Mouse (Mus musculus): Measurements from ENCODE around the gene Grb2. TPM values are rescaled to one million over a fixed set of nuclear protein-coding genes. Genes with fewer than 3 reads are reported as not detected.

The Grb2 gene
- polyA plus RNA-seq, 1 experiment from 2014 or later, result 40.4 TPM

- H3K9me3 ChIP-seq (ENCODE audit: low read length), result no peaks in the 10 kb centered on the region
- no peak overlapping the region for H3K9ac ChIP-seq (replicated peaks)
- no peak overlapping the region for H3K4me3 ChIP-seq (ENCODE audit: low read depth, low read length)
- no peaks in the 10 kb centered on the region for H3K36me3 ChIP-seq (replicated peaks; ENCODE audit: insufficient read depth, low read length)
- H3K4me1 ChIP-seq (ENCODE audit: insufficient read depth), result peaks cover 24% of the 10 kb centered on the region
- H3K4me2 ChIP-seq (ENCODE audit: low read depth, low read length), result 0 out of 2 replicates have a peak overlapping the region, but pooled peaks have one; percentile 27
- 50% methylated on average over 15 of the region's 15 CpGs for WGBS (ENCODE audit: insufficient replicate concordance)
- DNase-seq, result peak; percentile 49
- H3K27ac ChIP-seq (ENCODE audit: low read depth), result peak overlapping the region; percentile 60; the same call in 1 of the 2 replicates
- TF ChIP-seq CTCF (IDR thresholded peaks at IDR 0.05; ENCODE audit: low read depth) (no peak), EP300 (IDR thresholded peaks at IDR 0.05; ENCODE audit: low read depth) (no peak)
- ATAC-seq, result no peak
- no peaks in the 10 kb centered on the region for H3K27me3 ChIP-seq (ENCODE audit: insufficient read depth, low read length)
Observed at GRCm38 (mm10) chr11:115716410-115717338, 8.3 kb upstream of the Grb2 start.

DNA sequence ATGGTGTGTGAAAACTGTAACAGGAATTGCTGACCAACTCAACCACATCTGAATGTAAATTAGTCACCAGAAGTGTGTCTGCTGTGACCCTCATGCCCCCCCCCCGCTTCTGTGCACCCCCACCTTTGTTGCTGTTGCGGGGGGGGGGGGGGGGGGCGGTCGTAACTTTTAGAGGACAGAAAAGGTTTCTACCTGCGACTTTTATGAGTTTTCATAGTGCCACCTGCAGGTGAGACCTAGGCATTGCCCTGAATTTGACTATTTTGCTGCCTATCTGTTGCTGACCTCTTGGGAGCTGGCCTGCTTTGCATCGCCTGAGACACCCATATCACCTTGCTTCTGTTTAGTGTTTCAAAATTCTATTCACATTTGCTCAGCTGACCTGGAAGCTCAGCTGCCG lies 6.1 kb upstream of the Grb2 start:
- TF ChIP-seq CTCF (IDR thresholded peaks at IDR 0.05; ENCODE audit: low read depth), result peak; percentile 76
- TF ChIP-seq EP300 (IDR thresholded peaks at IDR 0.05; ENCODE audit: low read depth), result no peak
- WGBS (ENCODE audit: insufficient replicate concordance), result 9% methylated on average over 6 of the region's 7 CpGs
- Histone ChIP-seq H3K9me3 (ENCODE audit: low read length) (no peaks in the 10 kb centered on the region), H3K4me2 (ENCODE audit: low read depth, low read length) (no peak overlapping the region), H3K4me3 (ENCODE audit: low read depth, low read length) (no peak overlapping the region), H3K27ac (ENCODE audit: low read depth) (no peak overlapping the region), H3K36me3 (replicated peaks; ENCODE audit: insufficient read depth, low read length) (no peaks in the 10 kb centered on the region), H3K4me1 (ENCODE audit: insufficient read depth) (peaks cover 26% of the 10 kb centered on the region), H3K27me3 (ENCODE audit: insufficient read depth, low read length) (no peaks in the 10 kb centered on the region), H3K9ac (replicated peaks) (no peak overlapping the region)
- DNase-seq, result peak; percentile 73
- ATAC-seq, result no peak

- WGBS (ENCODE audit: insufficient replicate concordance), result 78% methylated on average over 3 of the region's 3 CpGs
- no peak for ATAC-seq
- Histone ChIP-seq H3K9ac (replicated peaks) (peak overlapping the region; percentile 26; the same call in 1 of the 2 replicates), H3K27ac (ENCODE audit: low read depth) (peak overlapping the region; percentile 84), H3K4me3 (ENCODE audit: low read depth, low read length) (no peak overlapping the region), H3K9me3 (ENCODE audit: low read length) (no peaks in the 10 kb centered on the region), H3K36me3 (replicated peaks; ENCODE audit: insufficient read depth, low read length) (no peaks in the 10 kb centered on the region), H3K4me2 (ENCODE audit: low read depth, low read length) (peak overlapping the region; percentile 58; the same call in 1 of the 2 replicates), H3K27me3 (ENCODE audit: insufficient read depth, low read length) (no peaks in the 10 kb centered on the region), H3K4me1 (ENCODE audit: insufficient read depth) (peaks cover 30% of the 10 kb centered on the region)
- no peak for TF ChIP-seq EP300 (IDR thresholded peaks at IDR 0.05; ENCODE audit: low read depth)
- TF ChIP-seq CTCF (IDR thresholded peaks at IDR 0.05; ENCODE audit: low read depth), result no peak
- no peak for DNase-seq
Observed at GRCm38 (mm10) chr11:115713447-115713846, 5.0 kb upstream of the Grb2 start.

DNA sequence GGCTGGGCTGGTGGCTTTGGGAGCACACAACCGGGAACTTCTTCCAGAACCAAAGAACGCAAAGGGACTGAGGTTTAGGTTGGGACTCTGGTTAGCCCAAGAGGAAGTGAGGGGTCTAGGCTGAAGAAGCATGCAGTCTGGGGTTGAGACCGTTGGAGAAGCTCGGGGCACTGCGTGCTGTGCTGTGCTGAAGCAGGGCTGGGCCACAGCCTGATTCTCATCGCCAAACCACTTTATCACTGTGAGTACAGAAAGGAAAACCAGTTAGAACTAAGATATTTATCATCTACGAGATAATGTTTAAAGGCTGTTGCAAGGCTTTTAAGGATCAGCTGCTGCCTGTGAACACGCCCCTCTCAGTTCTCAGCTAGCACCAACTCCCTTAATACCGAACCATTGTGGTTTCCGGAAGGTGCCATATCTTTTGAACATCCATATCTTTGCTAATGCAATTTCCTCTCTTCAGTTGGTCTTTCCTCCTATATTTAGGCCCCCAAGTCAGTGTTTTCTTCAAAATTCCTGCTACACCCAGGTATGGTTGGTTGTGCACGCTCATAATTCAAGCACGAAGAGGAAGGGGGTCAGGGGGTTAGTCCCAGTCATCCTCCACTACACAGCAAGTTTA lies 4.4 kb upstream of the Grb2 start:
- H3K27ac ChIP-seq (ENCODE audit: low read depth), result peak overlapping the region; percentile 84

DNA sequence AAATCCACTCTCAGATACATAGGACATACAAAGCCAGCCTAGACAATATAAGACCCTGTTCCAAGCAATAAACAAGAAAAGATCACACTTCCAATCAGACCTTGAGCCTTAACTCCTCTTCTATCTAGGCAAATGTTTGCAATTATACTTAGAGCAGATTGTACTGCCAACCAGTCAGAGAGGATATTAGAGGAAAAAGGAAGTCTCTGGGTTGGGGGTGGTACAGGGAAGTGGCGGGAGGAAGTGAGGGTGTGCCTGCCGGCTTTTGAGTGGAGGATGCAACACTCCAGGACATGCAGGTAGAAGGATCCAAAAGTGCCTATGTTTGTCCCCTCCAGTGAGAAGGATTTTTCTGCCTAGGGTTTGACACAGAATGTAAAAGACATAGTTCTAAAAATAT lies 3.9 kb upstream of the Grb2 start:
- TF ChIP-seq EP300 (IDR thresholded peaks at IDR 0.05; ENCODE audit: low read depth), result no peak
- no peak for TF ChIP-seq CTCF (IDR thresholded peaks at IDR 0.05; ENCODE audit: low read depth)
- ATAC-seq (no peak), DNase-seq (no peak)
- Histone ChIP-seq H3K4me3 (ENCODE audit: low read depth, low read length) (0 out of 2 replicates have a peak overlapping the region, but pooled peaks have one; percentile 5), H3K4me2 (ENCODE audit: low read depth, low read length) (peak overlapping the region; percentile 58), H3K27ac (ENCODE audit: low read depth) (peak overlapping the region; percentile 84), H3K4me1 (ENCODE audit: insufficient read depth) (peaks cover 27% of the 10 kb centered on the region), H3K36me3 (replicated peaks; ENCODE audit: insufficient read depth, low read length) (no peaks in the 10 kb centered on the region), H3K9ac (replicated peaks) (peak overlapping the region; percentile 44), H3K9me3 (ENCODE audit: low read length) (no peaks in the 10 kb centered on the region), H3K27me3 (ENCODE audit: insufficient read depth, low read length) (no peaks in the 10 kb centered on the region)
- 22% methylated on average over 2 of the region's 2 CpGs for WGBS (ENCODE audit: insufficient replicate concordance)

More for the DNA sequence above, 4.4 kb upstream of the Grb2 start:
- WGBS (ENCODE audit: insufficient replicate concordance), result 25% methylated on average over 12 of the region's 12 CpGs
- Histone ChIP-seq H3K4me1 (ENCODE audit: insufficient read depth) (peaks cover 30% of the 10 kb centered on the region), H3K9me3 (ENCODE audit: low read length) (no peaks in the 10 kb centered on the region), H3K36me3 (replicated peaks; ENCODE audit: insufficient read depth, low read length) (no peaks in the 10 kb centered on the region), H3K9ac (replicated peaks) (peak overlapping the region; percentile 44), H3K27me3 (ENCODE audit: insufficient read depth, low read length) (no peaks in the 10 kb centered on the region), H3K4me3 (ENCODE audit: low read depth, low read length) (0 out of 2 replicates have a peak overlapping the region, but pooled peaks have one; percentile 5), H3K4me2 (ENCODE audit: low read depth, low read length) (peak overlapping the region; percentile 58)
- DNase-seq (no peak), ATAC-seq (no peak)
- no peak for TF ChIP-seq CTCF (IDR thresholded peaks at IDR 0.05; ENCODE audit: low read depth)
- peak; percentile 48; the same call in 1 of the 2 replicates for TF ChIP-seq EP300 (IDR thresholded peaks at IDR 0.05; ENCODE audit: low read depth)

- Histone ChIP-seq H3K27me3 (ENCODE audit: insufficient read depth, low read length) (no peaks in the 10 kb centered on the region), H3K9ac (replicated peaks) (no peak overlapping the region), H3K4me1 (ENCODE audit: insufficient read depth) (peaks cover 26% of the 10 kb centered on the region), H3K27ac (ENCODE audit: low read depth) (no peak overlapping the region), H3K36me3 (replicated peaks; ENCODE audit: insufficient read depth, low read length) (no peaks in the 10 kb centered on the region), H3K4me2 (ENCODE audit: low read depth, low read length) (no peak overlapping the region), H3K4me3 (ENCODE audit: low read depth, low read length) (no peak overlapping the region), H3K9me3 (ENCODE audit: low read length) (no peaks in the 10 kb centered on the region)
- DNase-seq, result no peak
- WGBS (ENCODE audit: insufficient replicate concordance), result 82% methylated on average over 9 of the region's 9 CpGs
- ATAC-seq, result no peak
- TF ChIP-seq EP300 (IDR thresholded peaks at IDR 0.05; ENCODE audit: low read depth) (no peak), CTCF (IDR thresholded peaks at IDR 0.05; ENCODE audit: low read depth) (no peak)
Observed at GRCm38 (mm10) chr11:115711133-115711532, 2.7 kb upstream of the Grb2 start.

Measured in liver, postnatal 0 days (tissue).